Mouse (Mus musculus) kidney, adult 2 months (tissue): Measurements from ENCODE around the gene Rbfox3.

ENCODE experiments used
- CTCF ChIP-seq: fragments of 200-500 bp; conservative IDR thresholded peaks from 2 replicates; pipeline ENCODE4 v1.5.1; 2011; ENCODE audit warnings: low read depth, mild to moderate bottlenecking, control low read depth, low read length, moderate library complexity, mixed read lengths; ENCODE audit not compliant: insufficient read depth, insufficient read length
- POLR2A ChIP-seq: fragments of 200-500 bp; IDR thresholded peaks from one replicate; pipeline ENCODE4 v1.6.1; 2011; ENCODE audit warnings: low read depth, low read length, control low read depth

DNA sequence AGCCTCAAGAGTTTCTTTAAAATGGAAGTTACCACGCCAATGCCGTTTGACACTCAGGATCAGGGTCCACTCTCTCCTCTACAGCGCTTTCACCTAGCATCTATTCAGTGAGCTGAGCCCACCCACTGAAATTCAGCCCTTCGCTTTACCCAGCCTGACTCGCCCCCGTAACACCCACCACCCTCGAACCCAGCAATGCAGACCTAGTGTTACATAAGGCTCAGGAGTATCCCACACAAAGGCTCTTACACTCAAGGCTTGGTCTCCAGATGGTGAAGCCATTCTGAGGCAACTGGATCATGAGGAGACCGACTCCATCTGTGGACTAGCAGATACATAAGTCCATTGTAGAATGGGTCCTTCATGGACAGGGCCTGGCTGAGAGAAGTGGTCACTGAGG is 152.2 kb downstream of the Rbfox3 start:
- TF ChIP-seq CTCF: no peak
- TF ChIP-seq POLR2A: no peak
